Mouse (Mus musculus) frontal cortex, postnatal 14 days (tissue): ENCODE measurements around the gene Hils1.
A peak's percentile ranks its signal among the peaks of the same experiment; 100 is the strongest.

ENCODE experiments used
- DNase-seq, 2 experiments: peaks; one replicate each; pipeline ENCODE4 v3.0.0; 2022; ENCODE audit warnings: low spot score in 2 of 2

The Hils1 gene

GRCm38 (mm10) chr11:94967419-94967818 is at the start of gene Hils1:
Gene Hils1 (plus strand): TSS chr11:94967593.
- no peak for DNase-seq

DNA sequence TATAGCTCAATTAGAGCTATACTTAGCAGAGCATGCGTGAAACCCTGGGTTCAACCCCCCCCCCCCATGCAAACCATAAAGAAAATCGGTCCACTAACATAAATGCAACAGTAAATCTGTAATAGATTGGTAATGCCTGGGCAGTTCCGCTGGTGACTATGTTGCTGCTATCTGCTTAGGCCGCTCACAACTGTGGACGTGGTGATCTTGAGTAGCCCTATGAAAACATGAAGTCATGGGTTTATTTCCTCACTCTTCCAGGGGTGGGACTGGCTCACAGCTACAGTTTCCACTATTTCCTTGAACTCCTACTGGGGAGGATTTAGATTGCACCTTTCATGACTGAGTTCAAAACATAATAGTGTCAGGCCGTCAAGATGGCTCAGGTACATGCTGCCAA is 49.7 kb upstream of the Hils1 start:
- DNase-seq, result no peak

- DNase-seq, result no peak
These were observed 46.4 kb upstream of the Hils1 start for GRCm38 (mm10) chr11:94920996-94921401.

DNA sequence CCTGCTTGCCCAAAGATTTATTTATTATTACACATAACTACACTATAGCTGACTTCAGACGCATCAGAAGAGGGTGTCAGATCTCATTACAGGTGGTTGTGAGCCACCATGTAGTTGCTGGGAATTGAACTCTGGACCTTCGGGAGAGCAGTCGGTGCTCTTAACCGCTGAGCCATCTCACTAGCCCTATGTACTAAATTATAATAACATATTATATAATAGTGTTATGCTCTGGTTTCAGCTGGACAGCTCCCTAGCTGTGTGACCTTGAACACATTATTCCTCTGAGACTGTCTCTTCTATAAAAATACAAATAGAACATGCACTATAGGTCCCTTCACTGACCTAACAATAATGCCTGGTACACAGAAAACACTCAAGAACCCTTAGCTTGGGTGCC is 42.4 kb upstream of the Hils1 start:
- DNase-seq, result no peak

GRCm38 (mm10) chr11:94926431-94926830 is 41.0 kb upstream of the Hils1 start:
- no peak for DNase-seq

DNA sequence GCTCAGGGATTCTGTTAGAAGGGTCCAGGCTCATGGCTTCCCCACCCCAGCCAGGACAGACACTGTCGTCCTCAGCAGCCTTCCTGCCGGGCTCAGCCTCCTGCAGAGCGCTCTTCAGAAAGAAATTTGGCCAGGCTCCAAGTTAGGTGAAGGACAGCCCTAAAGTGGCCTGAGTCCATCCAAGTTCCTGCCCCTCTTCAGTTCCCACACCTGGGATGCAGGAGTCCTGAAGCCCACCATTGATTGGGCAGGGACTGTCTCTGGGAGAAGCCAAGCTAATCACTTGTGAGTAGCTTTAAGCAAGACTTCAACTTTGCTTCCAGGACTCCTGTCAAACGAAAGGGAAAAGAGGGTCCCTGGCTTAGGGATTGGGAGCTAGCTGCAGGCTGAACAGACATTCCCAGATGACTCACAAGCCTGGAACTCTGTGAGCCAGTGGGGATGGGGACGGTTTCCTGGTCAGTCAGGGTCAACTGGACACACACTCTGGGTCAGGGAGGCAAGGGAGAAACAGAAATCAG is 39.6 kb upstream of the Hils1 start:
- DNase-seq, result no peak

GRCm38 (mm10) chr11:94928820-94929219 is 38.6 kb upstream of the Hils1 start:
- DNase-seq, result no peak

DNA sequence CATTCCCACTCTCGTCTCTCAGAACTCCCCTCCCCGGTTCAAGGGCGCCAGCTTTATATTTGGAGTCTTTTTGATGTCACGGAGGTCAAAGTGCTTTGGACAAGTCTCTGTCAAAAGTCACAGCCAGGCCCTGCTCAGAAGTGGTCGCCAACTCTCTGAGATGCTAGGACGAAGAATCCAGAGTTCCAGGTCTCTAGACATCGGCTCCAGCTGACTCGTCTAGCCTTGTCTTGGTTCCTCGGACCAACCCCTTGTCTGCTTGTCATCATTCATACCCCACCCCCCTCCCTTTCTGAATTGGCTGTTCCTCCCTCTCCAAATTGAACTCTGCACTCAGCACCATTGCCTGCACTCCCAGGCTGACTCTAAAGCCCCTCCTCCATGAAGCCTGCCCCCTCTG is 37.8 kb upstream of the Hils1 start:
- DNase-seq, result no peak

DNA sequence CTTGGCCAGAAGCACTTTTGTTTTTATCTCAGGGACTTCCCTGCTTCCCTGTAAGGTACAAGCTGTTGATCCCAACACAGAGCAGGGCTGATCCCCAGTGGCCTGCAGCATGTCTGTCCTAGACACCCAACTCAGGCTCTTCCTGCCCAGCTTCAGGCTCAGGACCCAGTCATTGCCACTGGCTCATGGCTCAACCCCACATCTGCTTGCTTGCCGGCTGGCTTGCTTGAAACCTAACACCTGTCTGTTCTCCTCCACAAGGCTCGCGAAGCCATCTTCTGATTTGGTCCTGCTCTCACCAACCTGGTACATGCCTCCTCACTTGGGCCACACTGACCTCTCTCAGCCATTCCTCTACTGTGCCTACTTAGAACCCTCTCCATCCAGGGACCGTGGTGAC is 37.2 kb upstream of the Hils1 start:
- no peak for DNase-seq

DNA sequence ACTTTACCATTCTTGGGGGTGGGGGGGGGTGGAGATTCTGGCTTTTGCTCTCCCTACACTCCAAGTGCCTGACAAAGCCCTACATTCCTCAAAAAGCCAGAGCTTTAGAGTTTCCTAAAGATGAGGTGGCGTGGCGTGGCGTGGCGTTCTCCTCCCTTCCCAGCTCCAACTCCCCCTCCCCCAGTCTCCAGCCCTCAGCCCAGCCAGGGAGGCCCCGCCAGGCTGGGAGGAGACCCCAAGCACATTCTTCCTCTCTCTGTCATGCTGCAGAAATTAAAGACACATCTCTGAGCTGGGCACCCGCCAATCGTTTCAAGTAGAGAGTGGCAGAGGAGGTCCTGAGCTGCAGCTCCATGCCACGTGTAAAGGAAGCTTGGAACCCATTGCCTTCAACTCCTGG is 33.8 kb upstream of the Hils1 start:
- no peak for DNase-seq

- no peak for DNase-seq
These were observed 32.9 kb upstream of the Hils1 start for GRCm38 (mm10) chr11:94934526-94934925.

DNA sequence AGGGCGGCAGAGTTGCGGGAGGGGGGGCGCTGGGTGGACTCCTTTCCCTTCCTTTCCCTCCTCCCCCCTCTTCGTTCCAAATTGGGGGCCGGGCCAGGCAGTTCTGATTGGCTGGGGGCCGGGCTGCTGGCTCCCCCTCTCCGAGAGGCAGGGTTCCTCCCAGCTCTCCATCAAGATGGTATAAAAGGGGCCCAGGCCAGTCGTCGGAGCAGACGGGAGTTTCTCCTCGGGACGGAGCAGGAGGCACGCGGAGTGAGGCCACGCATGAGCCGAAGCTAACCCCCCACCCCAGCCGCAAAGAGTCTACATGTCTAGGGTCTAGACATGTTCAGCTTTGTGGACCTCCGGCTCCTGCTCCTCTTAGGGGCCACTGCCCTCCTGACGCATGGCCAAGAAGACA is 31.3 kb upstream of the Hils1 start, which contains the start of gene Col1a1:
Col1a1 (plus strand) TSS at position 180 of the 400 bp plus-strand sequence.
- DNase-seq, result no peak

DNA sequence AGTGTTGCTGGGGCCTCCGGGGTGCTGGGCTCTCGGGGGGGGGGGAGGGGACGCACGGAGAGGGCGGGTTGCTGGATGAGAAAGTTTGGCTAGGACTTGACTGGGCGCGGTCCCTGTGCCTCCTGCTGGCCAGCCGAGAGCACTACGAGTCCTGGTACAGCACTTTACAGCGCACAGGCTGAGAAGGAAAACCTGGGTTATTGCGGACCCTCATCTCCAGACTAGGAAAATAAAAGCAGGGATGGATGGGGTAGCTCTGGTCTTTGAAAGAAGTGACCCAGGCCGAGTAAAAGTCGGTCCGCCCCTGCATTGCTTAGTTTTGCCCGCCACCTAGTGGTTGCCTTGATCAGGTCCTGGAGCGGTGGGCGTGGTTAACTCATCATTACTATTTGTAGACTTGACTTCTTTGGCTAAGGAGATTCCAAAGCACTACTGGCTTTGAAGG is 30.5 kb upstream of the Hils1 start:
- DNase-seq, result peak; percentile 70 to 85

GRCm38 (mm10) chr11:94937335-94937781 is 30.0 kb upstream of the Hils1 start:
- peak; percentile 52 to 55 for DNase-seq

DNA sequence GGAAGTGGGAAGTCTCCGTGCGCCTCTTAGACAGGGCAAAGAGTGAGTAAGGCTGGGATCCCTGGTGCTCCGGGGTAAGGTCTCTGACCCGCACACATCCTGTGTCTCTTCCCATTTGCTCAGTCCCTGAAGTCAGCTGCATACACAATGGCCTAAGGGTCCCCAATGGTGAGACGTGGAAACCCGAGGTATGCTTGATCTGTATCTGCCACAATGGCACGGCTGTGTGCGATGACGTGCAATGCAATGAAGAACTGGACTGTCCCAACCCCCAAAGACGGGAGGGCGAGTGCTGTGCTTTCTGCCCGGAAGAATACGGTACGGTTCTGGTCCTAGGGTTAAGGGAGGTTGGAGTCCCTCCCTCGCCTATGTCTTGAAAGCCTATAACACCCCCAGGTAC is 29.6 kb upstream of the Hils1 start:
- DNase-seq, result no peak

DNA sequence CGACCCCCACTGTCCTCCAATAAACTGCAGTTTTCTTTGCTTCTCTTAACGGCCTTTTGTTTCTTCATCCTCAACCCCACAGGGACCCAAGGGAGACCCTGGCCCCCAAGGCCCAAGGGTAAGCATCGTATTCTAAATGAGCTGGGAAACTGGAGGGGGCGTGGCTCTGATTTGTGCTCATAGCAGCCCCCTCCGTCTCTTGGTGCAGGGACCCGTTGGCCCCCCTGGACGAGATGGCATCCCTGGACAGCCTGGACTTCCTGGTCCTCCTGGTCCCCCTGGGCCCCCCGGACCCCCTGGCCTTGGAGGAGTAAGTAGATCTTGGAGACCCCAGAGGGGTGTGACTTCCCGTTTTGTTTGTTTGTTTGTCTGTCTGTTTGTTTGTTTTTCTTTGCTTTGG is 29.1 kb upstream of the Hils1 start:
- no peak for DNase-seq

DNA sequence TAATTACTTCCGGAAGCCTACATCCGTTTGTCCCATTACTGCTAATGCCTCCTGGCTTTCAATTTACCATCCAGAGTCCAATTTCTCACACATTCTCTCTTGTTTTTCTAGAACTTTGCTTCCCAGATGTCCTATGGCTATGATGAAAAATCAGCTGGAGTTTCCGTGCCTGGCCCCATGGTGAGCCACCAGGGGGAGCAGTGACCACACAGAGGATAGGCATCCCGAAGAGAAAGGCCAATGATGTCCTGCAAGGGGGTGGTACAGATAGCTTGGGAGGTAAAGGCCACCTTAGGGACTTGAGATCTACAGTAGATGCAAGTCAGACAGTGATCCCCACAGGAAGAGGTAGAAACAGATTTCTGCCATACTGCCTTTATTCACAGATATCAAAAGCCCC is 28.1 kb upstream of the Hils1 start:
- DNase-seq, result peak in 1 of 2 experiments; percentile 73

- no peak for DNase-seq
These were observed 26.3 kb upstream of the Hils1 start for GRCm38 (mm10) chr11:94941121-94941520.

- DNase-seq, result no peak
These were observed 25.6 kb upstream of the Hils1 start for GRCm38 (mm10) chr11:94941776-94942175.

DNA sequence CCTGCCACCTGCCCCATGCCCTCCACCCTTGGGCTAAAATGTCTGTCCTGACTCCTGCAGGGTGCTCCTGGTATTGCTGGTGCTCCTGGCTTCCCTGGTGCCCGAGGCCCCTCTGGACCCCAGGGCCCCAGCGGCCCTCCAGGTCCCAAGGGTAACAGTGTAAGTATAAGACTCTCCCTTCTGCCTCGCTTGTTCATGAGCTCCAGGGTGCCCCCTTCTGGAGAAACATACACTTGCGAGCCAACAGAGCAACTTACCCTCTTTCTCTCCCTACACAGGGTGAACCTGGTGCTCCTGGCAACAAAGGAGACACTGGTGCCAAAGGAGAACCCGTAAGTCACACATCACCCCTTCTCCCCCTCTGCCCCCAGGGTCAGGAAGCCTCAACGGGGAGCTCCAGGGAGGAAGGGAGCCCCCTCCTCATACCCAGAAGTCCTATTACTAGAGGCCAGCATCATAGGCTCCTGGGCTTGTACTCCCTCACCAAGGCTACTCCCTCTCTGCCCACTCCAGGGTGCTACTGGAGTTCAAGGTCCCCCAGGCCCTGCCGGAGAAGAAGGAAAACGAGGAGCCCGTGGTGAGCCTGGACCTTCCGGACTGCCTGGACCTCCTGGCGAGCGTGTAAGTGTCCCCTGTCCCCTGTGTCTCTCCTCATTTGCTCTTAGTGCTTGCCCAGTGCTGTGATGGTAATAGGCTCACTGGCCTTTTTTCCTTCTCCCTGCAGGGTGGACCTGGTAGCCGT is 24.9 kb upstream of the Hils1 start:
- no peak for DNase-seq

DNA sequence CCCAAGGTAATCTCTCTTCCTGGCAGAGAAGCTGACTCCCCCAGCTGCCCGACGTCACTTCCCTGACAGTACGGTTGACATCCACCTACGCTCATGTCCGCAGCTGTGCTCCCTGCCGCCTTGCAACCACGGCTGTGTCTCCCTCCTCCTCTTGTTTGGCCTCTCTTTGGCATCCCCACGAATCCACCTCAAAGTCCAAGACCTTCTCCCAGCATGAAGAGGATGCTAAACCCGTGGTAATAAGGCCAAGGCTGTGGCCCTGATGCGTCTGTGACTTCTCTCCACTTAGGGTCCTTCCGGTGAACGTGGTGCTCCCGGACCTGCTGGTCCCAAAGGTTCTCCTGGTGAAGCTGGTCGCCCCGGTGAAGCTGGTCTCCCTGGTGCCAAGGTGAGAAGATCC is 24.3 kb upstream of the Hils1 start:
- DNase-seq, result no peak

DNA sequence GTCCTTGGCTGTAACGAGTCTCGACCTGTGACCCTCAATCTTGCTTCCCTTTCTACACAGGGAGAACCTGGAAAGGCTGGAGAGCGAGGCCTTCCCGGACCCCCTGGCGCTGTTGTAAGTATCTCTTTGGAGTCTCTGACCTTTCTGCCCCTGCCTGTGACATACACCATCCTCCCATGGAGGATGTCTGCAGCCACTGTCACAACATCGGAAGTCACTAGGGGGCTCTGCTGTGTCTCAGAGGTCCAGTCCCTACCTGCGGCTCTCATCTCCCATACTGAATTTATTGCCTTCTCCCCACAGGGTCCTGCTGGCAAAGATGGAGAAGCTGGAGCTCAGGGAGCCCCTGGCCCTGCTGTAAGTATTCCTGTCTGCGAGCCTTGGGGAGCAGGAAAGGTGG is 23.1 kb upstream of the Hils1 start:
- DNase-seq, result no peak

DNA sequence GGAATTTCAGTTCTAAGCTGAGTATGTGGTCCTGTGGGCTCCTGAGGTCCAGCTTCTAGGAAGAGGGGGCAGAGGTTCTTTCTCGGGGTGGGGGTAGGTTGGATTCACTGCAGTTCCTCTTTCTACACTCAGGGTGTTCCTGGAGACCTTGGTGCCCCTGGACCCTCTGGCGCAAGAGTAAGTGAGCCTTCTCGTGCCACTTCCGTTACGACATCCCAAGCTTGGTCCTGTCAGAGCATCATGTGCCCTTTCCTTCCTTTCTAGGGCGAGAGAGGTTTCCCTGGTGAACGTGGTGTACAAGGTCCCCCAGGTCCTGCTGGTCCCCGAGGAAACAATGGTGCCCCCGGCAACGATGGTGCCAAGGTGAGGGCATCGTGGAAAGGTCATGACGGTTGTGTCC is 22.2 kb upstream of the Hils1 start:
- no peak for DNase-seq

DNA sequence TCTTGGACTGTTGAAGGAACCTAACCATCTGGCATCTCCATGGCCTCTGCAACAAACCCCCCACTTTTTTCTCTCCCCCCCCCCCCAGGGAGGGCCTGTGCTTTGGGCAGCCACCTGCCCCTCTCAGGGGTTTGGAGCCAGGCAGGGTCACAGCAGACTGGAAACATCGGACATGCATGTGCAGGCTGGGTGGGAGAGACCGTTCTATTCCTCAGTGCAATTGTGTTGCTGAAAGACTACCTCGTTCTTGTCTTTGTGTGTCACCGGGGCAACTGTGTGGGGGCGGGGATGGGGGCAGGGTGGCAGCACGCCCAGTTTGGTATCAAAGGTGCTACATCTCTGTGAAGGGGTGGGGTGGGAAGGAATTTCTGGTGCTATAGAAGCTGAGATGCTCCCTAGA is 15.2 kb upstream of the Hils1 start:
- no peak for DNase-seq
